In genomic region chr14:75845698-75846115, GRCm38 (mm10) we compare ENCODE assay signal across 8 mouse cellular contexts. TPM values are rescaled to one million over a fixed set of nuclear protein-coding genes. Genes with fewer than 3 reads are reported as not detected.
DNase-seq lines count a peak whose midpoint lies in the region; ATAC-seq lines count a peak whose summit lies in the region.

No protein-coding gene starts in this region.

- H3K9ac ChIP-seq in hindbrain, embryonic 15.5 days = peak overlapping the region; percentile 84

- 0% methylated on average over 40 of the region's 40 CpGs for WGBS in hindbrain, embryonic 15.5 days

- H3K27ac ChIP-seq in hindbrain, embryonic 15.5 days (replicated peaks) = peak overlapping the region; percentile 97

- H3K36me3 ChIP-seq in hindbrain, embryonic 15.5 days = peaks cover 36% of the 10 kb centered on the region

- H3K4me2 ChIP-seq in hindbrain, embryonic 15.5 days = peak overlapping the region; percentile 61

- peaks cover 28% of the 10 kb centered on the region for H3K4me1 ChIP-seq in hindbrain, embryonic 15.5 days (replicated peaks)

- no peaks in the 10 kb centered on the region for H3K9me3 ChIP-seq in hindbrain, embryonic 15.5 days

- no peaks in the 10 kb centered on the region for H3K27me3 ChIP-seq in hindbrain, embryonic 15.5 days

- peak; percentile 91 for DNase-seq in T-cell, adult 2 months (ENCODE audit: low spot score)
- peak; percentile 88 to 89 for DNase-seq in cerebellum, postnatal 36 days
- DNase-seq in frontal cortex, postnatal 36 days (ENCODE audit: low spot score in 2 of 2) = peak; percentile 88
- DNase-seq in left cerebral cortex, adult 18-20 months (ENCODE audit: low spot score in 2 of 2) = peak; percentile 85 to 89
- DNase-seq in lung, postnatal 4 days = peak; percentile 94
- DNase-seq in retina, postnatal 1 day = peak; percentile 93
- peak; percentile 45 for DNase-seq in urinary bladder, postnatal 10 days (ENCODE audit: low spot score)

- H3K4me3 ChIP-seq in hindbrain, embryonic 15.5 days = peak overlapping the region; percentile 66

- ATAC-seq in hindbrain, embryonic 15.5 days (ENCODE audit: low FRiP score, low read depth) = peak; percentile 65

RNA-seq across cellular contexts. Expression of gene Tpt1, which starts 0.8 kb away (rescaled TPM):
- polyA plus RNA-seq in hindbrain, embryonic 15.5 days (2015; fragmentation: Nextera tagmentation; extraction: Ambion mirVana) = 665 and 758 TPM in 2 replicates
- 1,000 to 10,000 TPM in 1 of 2 experiments, 100 to 1,000 TPM in 1; 988 to 1,071 TPM for total RNA-seq in left cerebral cortex, adult 18-20 months (2021)

RNA-seq across cellular contexts. Expression of gene Slc25a30, which starts 58.9 kb away (rescaled TPM):
- polyA plus RNA-seq in hindbrain, embryonic 15.5 days (2015; fragmentation: Nextera tagmentation; extraction: Ambion mirVana) = 9.2 and 9.9 TPM in 2 replicates
- 10 to 100 TPM; 13.4 to 14.9 TPM for total RNA-seq in left cerebral cortex, adult 18-20 months (2021)

Comparison
In these comparisons a context has a peak if more than half of its experiments do, and no peak if none do; other contexts are left out.
1. Peak in every context shown above with its lines: DNase-seq, ATAC-seq, H3K4me3 ChIP-seq and H3K27ac ChIP-seq.